Mouse (Mus musculus): ENCODE results near the gene Gm2056. TPM values are rescaled to one million over a fixed set of nuclear protein-coding genes. Genes with fewer than 3 reads are reported as not detected.
"Not testable (repeated sequence)": the region's sequence is repeated elsewhere in the genome, so short reads cannot be mapped to it uniquely, and the experiment has no call there.

The Gm2056 gene
- not detected in 2 replicates for polyA plus RNA-seq (2016; fragmentation: Nextera tagmentation; extraction: Ambion mirVana)

DNA sequence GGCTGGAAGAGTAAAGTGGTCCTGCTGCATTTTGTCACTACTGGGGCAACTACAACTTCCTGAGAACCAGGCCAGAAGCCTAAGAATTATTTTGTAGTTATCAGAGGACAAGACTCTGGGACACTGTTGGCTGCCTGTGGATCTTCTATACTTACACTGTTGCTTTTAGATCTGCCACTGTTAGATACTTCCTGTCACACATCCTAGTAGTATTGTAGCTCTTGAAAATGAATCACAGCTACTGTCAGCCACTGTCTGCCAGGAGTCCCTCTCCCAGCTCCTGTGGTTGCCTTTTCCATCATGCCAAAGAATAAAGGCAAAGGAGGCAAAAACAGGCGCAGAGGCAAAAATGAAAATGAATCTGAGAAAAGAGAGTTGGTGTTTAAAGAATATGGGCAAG lies at the start of gene Gm2056:
Gene Gm2056 (plus strand): TSS at position 301 of the 400 bp plus-strand sequence.
- H3K4me3 ChIP-seq (replicated peaks); H3K4me1 ChIP-seq (replicated peaks); H3K36me3 ChIP-seq; H3K27ac ChIP-seq; ATAC-seq (ENCODE audit: insufficient number of reproducible peaks, insufficient read depth, low FRiP score, low TSS enrichment, low read depth); H3K9ac ChIP-seq (replicated peaks); H3K27me3 ChIP-seq; H3K4me2 ChIP-seq: not testable (repeated sequence)
- WGBS = 94% methylated on average over 1 of the region's 1 CpGs
- peaks cover 12% of the 10 kb centered on the region; the same call in 1 of the 2 replicates for H3K9me3 ChIP-seq

DNA sequence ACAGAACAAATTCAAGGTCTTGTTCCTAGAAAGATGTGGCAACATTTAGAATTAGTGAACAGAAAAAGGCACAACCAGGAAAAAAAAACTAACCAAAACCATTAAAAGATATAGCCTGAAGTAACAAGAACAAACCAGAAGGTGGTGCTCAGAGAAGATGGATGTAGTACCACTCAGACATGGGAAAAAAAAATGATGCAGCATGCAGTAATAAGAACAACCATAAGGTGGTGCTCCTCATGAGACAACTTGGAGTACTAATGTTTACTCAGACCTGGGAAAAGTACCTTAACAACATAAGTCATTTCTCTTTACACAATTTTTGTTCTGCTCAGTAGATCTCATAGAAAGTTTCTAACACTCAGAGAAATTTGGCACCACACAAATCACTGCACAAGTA lies 42.8 kb upstream of the Gm2056 start:
- not testable (repeated sequence) for H3K4me2 ChIP-seq; H3K4me1 ChIP-seq (replicated peaks); H3K9me3 ChIP-seq; ATAC-seq (ENCODE audit: insufficient number of reproducible peaks, insufficient read depth, low FRiP score, low TSS enrichment, low read depth); H3K36me3 ChIP-seq; H3K4me3 ChIP-seq (replicated peaks); H3K27ac ChIP-seq; H3K9ac ChIP-seq (replicated peaks); H3K27me3 ChIP-seq

DNA sequence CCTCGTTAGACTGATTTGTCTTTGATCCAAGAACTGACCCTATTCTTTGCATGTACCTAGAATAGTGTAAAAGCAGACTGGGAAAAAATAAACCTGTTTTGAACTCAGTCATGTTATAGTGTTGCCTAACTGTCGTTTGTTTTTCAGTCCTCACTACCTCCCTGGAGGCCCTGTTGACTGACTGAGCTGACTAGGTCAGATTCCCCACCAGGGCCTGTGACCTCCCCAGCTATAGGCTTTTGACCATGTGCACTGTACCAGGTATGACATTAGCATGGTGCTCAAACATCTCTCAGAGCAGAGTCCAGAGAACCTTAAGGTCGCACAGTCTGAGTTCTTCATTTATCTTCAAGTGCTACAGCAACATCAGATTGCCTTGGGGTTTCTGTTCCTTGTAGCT lies 22.7 kb upstream of the Gm2056 start:
- not testable (repeated sequence) for H3K27ac ChIP-seq; H3K27me3 ChIP-seq; H3K4me2 ChIP-seq; H3K36me3 ChIP-seq; H3K4me3 ChIP-seq (replicated peaks); H3K9me3 ChIP-seq; H3K9ac ChIP-seq (replicated peaks); H3K4me1 ChIP-seq (replicated peaks); ATAC-seq (ENCODE audit: insufficient number of reproducible peaks, insufficient read depth, low FRiP score, low TSS enrichment, low read depth)
- WGBS = 68% methylated on average over 3 of the region's 3 CpGs

DNA sequence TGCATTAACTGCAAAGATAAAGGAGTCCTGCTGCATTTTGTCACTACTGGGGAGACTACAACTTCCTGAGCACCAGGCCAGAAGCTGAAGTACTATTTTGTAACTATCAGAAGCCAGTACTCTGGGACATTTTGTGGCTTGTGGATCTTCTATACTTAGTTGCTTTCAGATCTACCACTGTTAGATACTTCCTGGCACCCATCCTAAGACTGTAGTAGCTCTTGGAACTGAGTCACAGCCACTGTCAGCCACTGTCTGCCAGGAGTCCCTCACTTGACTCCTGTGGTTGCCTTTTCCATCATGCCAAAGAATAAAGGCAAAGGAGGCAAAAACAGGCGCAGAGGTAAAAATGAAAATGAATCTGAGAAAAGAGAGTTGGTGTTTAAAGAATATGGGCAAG lies 15.3 kb upstream of the Gm2056 start, which contains the start of gene Gm2075:
Gene Gm2075 (plus strand): TSS at position 301 of the 400 bp plus-strand sequence.
- H3K27me3 ChIP-seq; H3K4me1 ChIP-seq (replicated peaks); H3K4me3 ChIP-seq (replicated peaks); H3K4me2 ChIP-seq; ATAC-seq (ENCODE audit: insufficient number of reproducible peaks, insufficient read depth, low FRiP score, low TSS enrichment, low read depth); H3K9me3 ChIP-seq; H3K36me3 ChIP-seq; H3K27ac ChIP-seq; H3K9ac ChIP-seq (replicated peaks): not testable (repeated sequence)
- 83% methylated on average over 1 of the region's 1 CpGs for WGBS

GRCm38 (mm10) chr12:88018671-88019070 lies 8.1 kb upstream of the Gm2056 start, which contains the start of gene Gm6803:
Gene Gm6803, minus strand, starts transcription at chr12:88018771.
- H3K27me3 ChIP-seq; H3K4me2 ChIP-seq; H3K27ac ChIP-seq; H3K9ac ChIP-seq (replicated peaks); H3K4me1 ChIP-seq (replicated peaks); H3K36me3 ChIP-seq; ATAC-seq (ENCODE audit: insufficient number of reproducible peaks, insufficient read depth, low FRiP score, low TSS enrichment, low read depth); H3K4me3 ChIP-seq (replicated peaks); H3K9me3 ChIP-seq: not testable (repeated sequence)
- WGBS = 77% methylated on average over 2 of the region's 2 CpGs

- not testable (repeated sequence) for H3K27me3 ChIP-seq; H3K36me3 ChIP-seq; H3K4me1 ChIP-seq (replicated peaks); H3K4me2 ChIP-seq; H3K4me3 ChIP-seq (replicated peaks); H3K27ac ChIP-seq; H3K9ac ChIP-seq (replicated peaks); ATAC-seq (ENCODE audit: insufficient number of reproducible peaks, insufficient read depth, low FRiP score, low TSS enrichment, low read depth)
- H3K9me3 ChIP-seq = peaks cover 25% of the 10 kb centered on the region
- WGBS = 93% methylated on average over 5 of the region's 5 CpGs
Measured at GRCm38 (mm10) chr12:88032250-88032649, 5.4 kb downstream of the Gm2056 start.

- H3K27ac ChIP-seq; H3K27me3 ChIP-seq; H3K9ac ChIP-seq (replicated peaks); ATAC-seq (ENCODE audit: insufficient number of reproducible peaks, insufficient read depth, low FRiP score, low TSS enrichment, low read depth); H3K4me1 ChIP-seq (replicated peaks); H3K4me3 ChIP-seq (replicated peaks); H3K36me3 ChIP-seq; H3K4me2 ChIP-seq: not testable (repeated sequence)
- H3K9me3 ChIP-seq = peaks cover 12% of the 10 kb centered on the region
Measured at GRCm38 (mm10) chr12:88039062-88039461, 12.3 kb downstream of the Gm2056 start.

DNA sequence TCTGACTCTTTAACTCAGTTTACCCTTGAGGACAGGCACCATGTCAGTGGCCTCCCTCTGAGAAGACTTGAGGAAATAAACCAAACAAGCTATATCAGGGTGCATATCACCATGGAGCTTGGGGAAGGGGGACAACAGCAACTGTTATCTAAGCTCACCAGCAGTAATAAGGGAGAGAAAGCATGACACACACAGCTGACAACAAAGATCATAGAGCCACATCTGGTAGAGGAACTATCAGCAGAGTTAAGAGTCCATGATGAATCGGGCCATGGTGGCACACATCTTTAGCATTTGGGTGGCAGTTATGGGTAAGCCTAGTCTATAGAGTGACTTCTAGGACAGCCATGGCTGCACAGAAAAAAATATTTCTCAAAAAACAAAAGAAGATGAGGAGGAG lies 12.9 kb downstream of the Gm2056 start:
- H3K4me3 ChIP-seq (replicated peaks); H3K9ac ChIP-seq (replicated peaks); ATAC-seq (ENCODE audit: insufficient number of reproducible peaks, insufficient read depth, low FRiP score, low TSS enrichment, low read depth); H3K27ac ChIP-seq; H3K4me1 ChIP-seq (replicated peaks); H3K4me2 ChIP-seq; H3K27me3 ChIP-seq; H3K36me3 ChIP-seq: not testable (repeated sequence)
- peaks cover 15% of the 10 kb centered on the region for H3K9me3 ChIP-seq
- 97% methylated on average over 1 of the region's 1 CpGs for WGBS

GRCm38 (mm10) chr12:88045226-88045625 lies 18.4 kb downstream of the Gm2056 start:
- H3K4me1 ChIP-seq (replicated peaks); H3K4me2 ChIP-seq; ATAC-seq (ENCODE audit: insufficient number of reproducible peaks, insufficient read depth, low FRiP score, low TSS enrichment, low read depth); H3K4me3 ChIP-seq (replicated peaks); H3K9ac ChIP-seq (replicated peaks); H3K27me3 ChIP-seq; H3K36me3 ChIP-seq; H3K27ac ChIP-seq: not testable (repeated sequence)
- peaks cover 16% of the 10 kb centered on the region; the same call in 1 of the 2 replicates for H3K9me3 ChIP-seq
- WGBS = 79% methylated on average over 1 of the region's 1 CpGs

Other genes with a start within 250 kb of the Gm2056 start
- gene Gm21936, start 231.5 kb upstream of the Gm2056 start, polyA plus RNA-seq (2016; fragmentation: Nextera tagmentation; extraction: Ambion mirVana) = not detected in 2 replicates
- not detected in 2 replicates for gene BB287469, start 210.4 kb upstream of the Gm2056 start, polyA plus RNA-seq (2016; fragmentation: Nextera tagmentation; extraction: Ambion mirVana)
- not detected in 2 replicates for gene Gm2001, start 184.7 kb upstream of the Gm2056 start, polyA plus RNA-seq (2016; fragmentation: Nextera tagmentation; extraction: Ambion mirVana)
- not detected in 2 replicates for gene Gm2016, start 152.9 kb upstream of the Gm2056 start, polyA plus RNA-seq (2016; fragmentation: Nextera tagmentation; extraction: Ambion mirVana)
- gene Gm2022, start 131.6 kb upstream of the Gm2056 start, polyA plus RNA-seq (2016; fragmentation: Nextera tagmentation; extraction: Ambion mirVana) = not detected in 2 replicates
- gene Gm2035, start 107.1 kb upstream of the Gm2056 start, polyA plus RNA-seq (2016; fragmentation: Nextera tagmentation; extraction: Ambion mirVana) = not detected in 2 replicates
- not detected in 2 replicates for gene Gm2042, start 72.9 kb upstream of the Gm2056 start, polyA plus RNA-seq (2016; fragmentation: Nextera tagmentation; extraction: Ambion mirVana)
- not detected in 2 replicates for gene Gm2075, start 15.2 kb upstream of the Gm2056 start, polyA plus RNA-seq (2016; fragmentation: Nextera tagmentation; extraction: Ambion mirVana)
- not detected in 2 replicates for gene Gm6803, start 8.2 kb upstream of the Gm2056 start, polyA plus RNA-seq (2016; fragmentation: Nextera tagmentation; extraction: Ambion mirVana)
- not detected in 2 replicates for gene Gm16368, start 56.7 kb downstream of the Gm2056 start, polyA plus RNA-seq (2016; fragmentation: Nextera tagmentation; extraction: Ambion mirVana)
- not detected in 2 replicates for gene Gm10436, start 155.1 kb downstream of the Gm2056 start, polyA plus RNA-seq (2016; fragmentation: Nextera tagmentation; extraction: Ambion mirVana)
- not detected in 2 replicates for gene Gm8332, start 223.1 kb downstream of the Gm2056 start, polyA plus RNA-seq (2016; fragmentation: Nextera tagmentation; extraction: Ambion mirVana)
- gene Gm5662, start 247.5 kb downstream of the Gm2056 start, polyA plus RNA-seq (2016; fragmentation: Nextera tagmentation; extraction: Ambion mirVana) = not detected in 2 replicates

Measured in limb, embryonic 12.5 days (tissue).